Mouse (Mus musculus) hindbrain, embryonic 13.5 days (tissue): ENCODE measurements around the gene Ahdc1. TPM values are rescaled to one million over a fixed set of nuclear protein-coding genes. Genes with fewer than 3 reads are reported as not detected.
A peak's percentile ranks its signal among the peaks of the same experiment; 100 is the strongest.
"Not testable (repeated sequence)": the region's sequence is repeated elsewhere in the genome, so short reads cannot be mapped to it uniquely, and the experiment has no call there.

Experiments
- ATAC-seq: fragments of 200-750 bp; cut with Nextera tagmentation; 2 replicates; pipeline ENCODE4 v1.8.0; 2017; ENCODE audit warnings: moderate TSS enrichment; ENCODE audit not compliant: low FRiP score
- H3K27ac ChIP-seq: fragments of 300-500 bp; sonication (generic); 2 replicates; pipeline ENCODE4 v1.5.1; 2015; ENCODE audit warnings: inconsistent platforms, mild to moderate bottlenecking, moderate library complexity
- H3K27me3 ChIP-seq: fragments of 300-500 bp; sonication (generic); 2 replicates; pipeline ENCODE4 v1.6.1; 2015; ENCODE audit warnings: mild to moderate bottlenecking, inconsistent platforms
- H3K36me3 ChIP-seq: fragments of 300-500 bp; sonication (generic); 2 replicates; pipeline ENCODE4 v1.6.1; 2015; ENCODE audit warnings: mild to moderate bottlenecking, inconsistent platforms
- H3K4me1 ChIP-seq: fragments of 300-500 bp; sonication (generic); replicated peaks from 2 replicates; pipeline ENCODE4 v1.6.1; 2015; ENCODE audit warnings: inconsistent platforms
- H3K4me2 ChIP-seq: fragments of 300-500 bp; sonication (generic); 2 replicates; pipeline ENCODE4 v1.6.1; 2015; ENCODE audit warnings: inconsistent platforms, mild to moderate bottlenecking, moderate library complexity
- H3K4me3 ChIP-seq: fragments of 300-500 bp; sonication (generic); 2 replicates; pipeline ENCODE4 v1.5.1; 2015; ENCODE audit warnings: mild to moderate bottlenecking, inconsistent platforms
- H3K9ac ChIP-seq: fragments of 300-500 bp; sonication (generic); 2 replicates; pipeline ENCODE4 v1.6.1; 2015; ENCODE audit warnings: mild to moderate bottlenecking, inconsistent platforms
- H3K9me3 ChIP-seq: fragments of 300-500 bp; sonication (generic); 2 replicates; pipeline ENCODE4 v1.6.1; 2016; ENCODE audit warnings: inconsistent platforms
- WGBS: fragments of 180-500 bp; shearing (Covaris S2); methylation state at CpG from one replicate; pipeline ENCODE4 v1.1.7; 2015; 5-methylcytosine and 5-hydroxymethylcytosine counted together
- polyA plus RNA-seq: library from polyadenylated mRNA; unstranded; fragments of >200 nt; fragmentation: Nextera tagmentation; extraction: Ambion mirVana; gene quantifications from 2 replicates; pipeline ENCODE4 v1.2.1, GENCODE M21; 2015

Gene Ahdc1
- polyA plus RNA-seq, 1 experiment from 2014 or later = 12.5 TPM

DNA sequence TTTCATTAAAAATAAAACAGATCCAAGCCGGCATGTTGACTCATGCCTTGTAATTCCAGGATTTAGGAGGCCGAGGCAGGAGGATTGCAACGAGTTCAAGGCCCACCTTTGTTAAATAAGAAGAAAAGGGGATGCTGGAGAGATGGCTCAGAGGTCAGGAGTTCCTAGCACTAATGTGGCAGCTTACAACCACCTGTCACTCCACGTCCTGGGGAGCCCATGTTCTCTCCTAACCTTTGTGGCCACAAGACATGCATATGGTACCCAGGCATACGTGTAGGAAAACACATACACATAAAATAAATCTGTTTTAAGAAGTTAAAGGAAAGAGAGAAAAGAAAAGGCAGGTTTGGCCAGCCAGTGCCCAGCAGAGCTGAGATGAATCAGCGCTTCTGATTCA, 82.0 kb downstream of the Ahdc1 start:
- H3K9ac ChIP-seq = 0 out of 2 replicates have a peak overlapping the region, but pooled peaks have one; percentile 39

DNA sequence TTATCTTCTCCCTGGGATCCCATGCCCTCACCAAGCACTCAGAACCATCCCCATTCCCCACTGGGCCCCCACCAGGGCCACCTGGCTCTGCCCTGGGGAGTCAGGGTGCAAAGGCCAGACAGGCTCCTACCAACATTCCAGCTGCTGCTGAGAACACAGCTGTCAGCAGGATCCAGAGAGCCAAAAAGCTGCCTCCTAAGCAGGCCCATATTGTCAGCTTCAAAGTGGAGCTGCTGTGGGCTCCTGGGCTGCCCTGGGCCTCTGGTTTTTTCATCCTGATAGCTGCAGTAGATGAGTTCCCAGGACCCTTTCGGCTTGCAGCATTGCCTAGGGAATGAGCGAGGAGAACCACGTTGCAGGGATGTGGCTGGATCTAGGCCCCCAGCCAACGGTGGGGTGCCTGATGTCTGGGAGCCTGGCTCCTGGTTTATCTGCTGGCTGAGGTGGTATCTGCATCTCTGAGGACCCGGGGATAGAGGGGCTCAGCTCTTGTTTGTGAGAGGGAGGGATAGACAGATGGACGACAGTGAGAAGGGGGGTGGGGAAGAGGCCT, 82.5 kb downstream of the Ahdc1 start:
- Histone ChIP-seq H3K27ac (peak overlapping the region; percentile 91), H3K4me1 (peaks cover 63% of the 10 kb centered on the region), H3K27me3 (no peaks in the 10 kb centered on the region), H3K4me2 (no peak overlapping the region), H3K9me3 (no peaks in the 10 kb centered on the region), H3K36me3 (no peaks in the 10 kb centered on the region), H3K4me3 (no peak overlapping the region), H3K9ac (peak overlapping the region; percentile 39; the same call in 1 of the 2 replicates)
- no peak for ATAC-seq
- 19% methylated on average over 6 of the region's 6 CpGs for WGBS

More for the DNA sequence above, 82.0 kb downstream of the Ahdc1 start:
- H3K9me3 ChIP-seq = no peaks in the 10 kb centered on the region
- peak overlapping the region; percentile 91 for H3K27ac ChIP-seq
- H3K4me2 ChIP-seq = no peak overlapping the region
- no peak for ATAC-seq
- no peaks in the 10 kb centered on the region for H3K27me3 ChIP-seq
- peaks cover 63% of the 10 kb centered on the region for H3K4me1 ChIP-seq
- 54% methylated on average over 6 of the region's 6 CpGs for WGBS
- no peaks in the 10 kb centered on the region for H3K36me3 ChIP-seq
- no peak overlapping the region for H3K4me3 ChIP-seq

DNA sequence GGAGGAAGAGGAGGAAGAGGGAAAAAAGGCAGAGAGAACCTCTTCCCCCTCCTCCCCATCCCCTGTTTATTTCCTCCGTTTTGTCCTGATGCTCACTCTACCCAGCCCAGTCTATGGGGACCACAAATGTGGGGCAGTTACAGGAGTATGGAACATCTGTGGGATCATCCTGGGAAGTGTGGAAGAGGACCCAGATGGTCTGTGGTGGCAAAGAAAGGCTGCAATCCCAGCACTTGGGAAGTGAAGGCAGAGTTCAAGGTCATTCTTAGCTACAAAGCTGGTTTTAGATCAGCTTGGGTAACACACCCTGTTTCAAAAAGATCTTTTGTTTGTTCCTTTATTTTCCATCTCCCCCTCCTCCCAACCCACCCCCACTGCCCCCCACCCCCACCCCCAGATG, 83.2 kb downstream of the Ahdc1 start:
- H3K4me1 ChIP-seq = peaks cover 63% of the 10 kb centered on the region
- H3K27me3 ChIP-seq = no peaks in the 10 kb centered on the region
- ATAC-seq = no peak
- 33% methylated on average over 1 of the region's 1 CpGs for WGBS
- no peaks in the 10 kb centered on the region for H3K9me3 ChIP-seq
- no peak overlapping the region for H3K4me2 ChIP-seq
- H3K4me3 ChIP-seq = no peak overlapping the region
- H3K9ac ChIP-seq = no peak overlapping the region
- peak overlapping the region; percentile 89; the same call in 1 of the 2 replicates for H3K27ac ChIP-seq
- no peaks in the 10 kb centered on the region for H3K36me3 ChIP-seq

DNA sequence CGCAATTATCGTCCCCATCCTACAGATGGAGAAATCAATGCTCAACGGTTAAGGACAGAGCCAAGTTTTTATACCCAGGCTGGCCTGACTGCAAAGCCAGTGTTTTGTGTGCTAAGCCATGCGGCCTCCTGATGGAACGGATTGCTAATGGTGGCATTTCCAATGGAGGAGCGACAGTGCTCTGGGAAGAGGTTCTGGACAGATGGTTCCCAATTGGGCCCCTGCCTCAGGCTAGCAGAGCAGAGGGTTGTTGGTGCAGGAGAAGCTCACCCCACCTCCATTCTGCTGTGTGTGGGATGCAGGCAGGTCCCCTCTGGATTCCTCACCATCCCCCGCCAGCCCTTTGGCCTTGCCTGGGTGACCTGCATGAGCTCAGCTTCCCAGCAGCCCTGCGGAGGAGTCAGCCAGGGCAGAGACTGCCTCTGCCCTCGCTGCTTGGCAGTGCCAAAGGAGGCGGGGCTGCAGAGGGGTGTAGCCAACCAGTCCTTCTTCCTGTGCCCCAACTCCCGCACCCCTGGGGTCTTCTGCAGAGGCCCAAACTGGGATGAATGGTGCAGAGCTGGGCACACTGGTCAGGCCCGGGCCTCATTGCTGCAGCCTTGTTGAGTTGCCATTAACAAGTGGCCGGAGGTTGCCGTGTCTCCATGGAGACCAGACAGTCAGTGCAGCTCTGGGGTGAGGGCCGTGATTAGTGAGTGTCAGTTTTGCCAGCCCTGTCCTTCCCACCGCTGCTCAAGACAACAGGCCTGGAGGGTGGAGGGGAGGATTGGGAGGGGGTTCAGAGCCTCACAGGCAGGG, 84.1 kb downstream of the Ahdc1 start:
- H3K4me3 ChIP-seq = peak overlapping the region; percentile 13; the same call in 1 of the 2 replicates
- peak overlapping the region; percentile 26 for H3K9ac ChIP-seq
- H3K36me3 ChIP-seq = no peaks in the 10 kb centered on the region
- 24% methylated on average over 16 of the region's 16 CpGs for WGBS
- H3K27me3 ChIP-seq = no peaks in the 10 kb centered on the region
- H3K27ac ChIP-seq = peak overlapping the region; percentile 89
- ATAC-seq = peak; percentile 81
- peaks cover 56% of the 10 kb centered on the region for H3K4me1 ChIP-seq
- peak overlapping the region; percentile 36 for H3K4me2 ChIP-seq
- no peaks in the 10 kb centered on the region for H3K9me3 ChIP-seq

DNA sequence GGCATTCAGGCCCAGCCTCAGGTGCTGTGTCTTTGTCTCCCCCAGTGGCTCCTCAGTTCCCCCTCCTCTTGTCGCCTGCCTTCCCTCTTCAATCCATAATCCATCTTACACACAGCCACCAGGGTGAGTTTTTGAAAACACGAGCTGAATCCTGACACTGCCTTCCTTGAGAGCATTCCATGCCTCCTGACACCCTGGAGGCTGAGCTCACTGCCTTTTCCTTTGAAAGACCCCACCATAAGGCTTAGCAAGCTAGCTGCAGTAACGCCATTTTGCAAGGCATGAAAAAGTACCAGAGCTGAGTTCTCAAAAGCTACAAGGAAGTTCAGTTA, 84.6 kb downstream of the Ahdc1 start:
- Histone ChIP-seq H3K27ac (peak overlapping the region; percentile 89), H3K4me1 (peaks cover 51% of the 10 kb centered on the region), H3K9ac (peak overlapping the region; percentile 26; the same call in 1 of the 2 replicates), H3K4me2 (peak overlapping the region; percentile 36)
- H3K36me3 ChIP-seq, H3K27me3 ChIP-seq, ATAC-seq, H3K4me3 ChIP-seq, H3K9me3 ChIP-seq: not testable (repeated sequence)
- WGBS = 6% methylated on average over 3 of the region's 3 CpGs

DNA sequence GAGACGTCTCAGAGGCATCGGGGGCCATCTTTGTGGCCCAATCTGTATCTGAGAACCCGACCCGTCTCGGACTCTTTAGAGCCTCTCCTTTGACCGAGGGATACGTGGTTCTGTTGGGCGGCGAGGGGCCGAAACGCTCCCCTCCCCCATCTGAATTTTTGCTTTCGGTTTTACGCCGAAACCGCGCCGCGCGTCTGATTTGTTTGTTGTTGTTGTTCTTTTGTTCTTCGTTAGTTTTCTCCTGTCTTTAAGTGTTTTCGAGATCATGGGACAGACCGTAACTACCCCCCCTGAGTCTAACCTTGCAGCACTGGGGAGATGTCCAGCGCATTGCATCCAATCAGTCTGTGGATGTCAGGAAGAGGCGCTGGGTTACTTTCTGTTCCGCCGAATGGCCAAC, 85.6 kb downstream of the Ahdc1 start:
- H3K27ac ChIP-seq, ATAC-seq, H3K36me3 ChIP-seq, H3K9ac ChIP-seq, H3K27me3 ChIP-seq, H3K9me3 ChIP-seq: not testable (repeated sequence)
- H3K4me1 ChIP-seq = peaks cover 42% of the 10 kb centered on the region
- 0% methylated on average over 17 of the region's 26 CpGs for WGBS
- peak overlapping the region; percentile 26; the same call in 1 of the 2 replicates for H3K4me3 ChIP-seq
- peak overlapping the region; percentile 36; the same call in 1 of the 2 replicates for H3K4me2 ChIP-seq

DNA sequence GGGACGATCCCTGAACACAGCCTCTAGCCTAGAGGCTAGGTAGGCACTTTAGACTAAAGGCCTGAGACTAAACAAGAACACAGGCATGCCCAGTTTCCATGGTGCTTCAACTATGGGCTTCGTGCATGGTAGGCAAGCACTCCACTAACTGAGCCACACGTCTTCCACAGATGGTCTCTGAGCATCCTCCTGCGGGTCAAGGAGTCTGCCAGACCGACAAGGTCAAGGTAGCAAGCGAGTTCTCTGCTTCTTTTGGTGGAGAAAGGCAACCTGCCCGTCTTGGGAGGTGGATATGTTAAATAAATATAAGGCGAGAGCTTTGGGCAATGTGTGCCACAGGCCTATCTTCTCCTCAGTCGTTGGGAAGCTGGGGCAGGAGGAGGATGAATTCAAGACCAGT, 90.7 kb downstream of the Ahdc1 start:
- H3K36me3 ChIP-seq = no peaks in the 10 kb centered on the region
- no peak overlapping the region for H3K9ac ChIP-seq
- H3K4me2 ChIP-seq = peak overlapping the region; percentile 22
- H3K4me1 ChIP-seq = peaks cover 17% of the 10 kb centered on the region
- no peak overlapping the region for H3K27ac ChIP-seq
- no peaks in the 10 kb centered on the region for H3K27me3 ChIP-seq
- 84% methylated on average over 9 of the region's 9 CpGs for WGBS
- no peak overlapping the region for H3K4me3 ChIP-seq
- no peak for ATAC-seq
- H3K9me3 ChIP-seq = no peaks in the 10 kb centered on the region

DNA sequence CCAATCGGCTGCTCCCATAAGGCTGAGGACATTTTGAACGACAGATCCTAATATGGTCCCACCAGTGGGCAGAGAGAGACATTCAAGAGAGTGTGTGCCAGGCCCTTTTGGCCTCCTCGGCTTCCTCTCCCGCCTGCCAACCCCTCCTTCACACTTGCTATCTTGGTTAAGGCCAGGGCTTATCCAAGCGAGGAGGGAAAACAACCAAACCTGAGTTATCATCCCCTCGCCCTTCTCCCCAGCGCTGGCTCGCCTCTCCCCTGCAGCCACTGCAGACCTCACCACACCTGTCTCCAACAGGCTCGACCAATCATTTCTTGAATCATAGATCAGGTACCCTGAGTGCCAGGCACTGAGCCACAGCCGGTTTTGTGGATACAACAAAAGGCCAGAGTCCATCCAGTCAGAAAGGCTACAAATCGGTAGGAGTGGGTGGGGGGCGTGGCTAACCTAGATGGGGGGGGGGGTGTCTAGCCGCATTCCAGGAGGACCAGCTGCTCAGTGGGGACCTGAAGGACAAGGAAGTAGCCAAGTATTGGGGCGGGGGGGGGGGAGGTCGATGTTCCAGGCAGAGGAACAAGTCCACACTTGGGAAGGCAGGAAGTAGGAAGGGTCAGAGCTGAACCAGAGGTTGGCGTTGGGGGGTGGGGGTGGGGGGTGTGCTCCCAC, 92.6 kb downstream of the Ahdc1 start:
- H3K4me2 ChIP-seq = no peak overlapping the region

DNA sequence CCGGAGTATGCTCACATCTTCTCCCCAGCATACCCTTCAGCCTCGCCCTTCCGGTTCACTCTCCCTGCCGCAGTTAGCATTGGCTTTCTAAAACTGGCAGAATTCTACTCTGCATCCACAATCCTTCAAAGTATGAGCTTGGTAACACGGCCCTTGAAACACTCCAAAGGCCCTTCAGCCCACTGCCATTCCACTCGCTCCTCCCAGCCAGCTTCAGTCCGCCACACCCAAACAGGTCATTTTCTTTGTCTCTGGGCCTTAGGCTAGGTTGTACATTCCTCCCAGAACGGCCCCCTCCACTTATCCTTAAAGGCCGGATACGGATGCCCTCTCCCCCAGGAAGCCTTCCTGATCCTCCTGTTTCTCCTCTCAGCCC, 93.1 kb downstream of the Ahdc1 start:
- no peak overlapping the region for H3K4me3 ChIP-seq
- 0 out of 2 replicates have a peak overlapping the region, but pooled peaks have one; percentile 13 for H3K27ac ChIP-seq
- H3K9me3 ChIP-seq = no peaks in the 10 kb centered on the region
- WGBS = 49% methylated on average over 10 of the region's 10 CpGs
- H3K4me1 ChIP-seq = peaks cover 27% of the 10 kb centered on the region
- ATAC-seq = no peak
- no peak overlapping the region for H3K9ac ChIP-seq
- H3K36me3 ChIP-seq = no peaks in the 10 kb centered on the region
- H3K27me3 ChIP-seq = no peaks in the 10 kb centered on the region
- H3K4me2 ChIP-seq = no peak overlapping the region

More for the DNA sequence above, 92.6 kb downstream of the Ahdc1 start:
- ATAC-seq = no peak
- WGBS = 26% methylated on average over 16 of the region's 16 CpGs
- H3K9me3 ChIP-seq = no peaks in the 10 kb centered on the region
- peaks cover 25% of the 10 kb centered on the region for H3K4me1 ChIP-seq
- no peaks in the 10 kb centered on the region for H3K27me3 ChIP-seq
- no peak overlapping the region for H3K27ac ChIP-seq
- H3K36me3 ChIP-seq = no peaks in the 10 kb centered on the region
- H3K4me3 ChIP-seq = no peak overlapping the region
- H3K9ac ChIP-seq = no peak overlapping the region

DNA sequence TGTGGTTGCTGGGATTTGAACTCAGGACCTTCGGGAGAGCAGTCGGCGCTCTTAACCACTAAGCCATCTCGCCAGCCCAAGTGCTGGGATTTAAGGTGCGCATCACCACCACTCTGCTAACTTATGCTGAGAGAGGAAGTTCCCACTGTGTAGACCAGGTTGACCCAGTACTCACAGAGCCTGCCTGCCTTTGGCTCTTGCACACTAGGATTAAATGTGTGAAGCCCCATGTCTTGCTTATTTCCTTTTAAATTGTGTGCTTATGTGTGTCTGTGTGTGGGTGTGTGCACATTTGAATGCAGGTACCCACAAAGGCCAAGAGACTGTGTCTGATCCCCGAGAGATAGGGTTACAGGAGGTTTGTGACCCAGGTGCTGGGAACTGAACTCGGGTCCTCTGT, 95.6 kb downstream of the Ahdc1 start:
- WGBS = 96% methylated on average over 7 of the region's 7 CpGs
- H3K36me3 ChIP-seq = no peaks in the 10 kb centered on the region
- peaks cover 25% of the 10 kb centered on the region for H3K4me1 ChIP-seq
- H3K9ac ChIP-seq = no peak overlapping the region
- no peaks in the 10 kb centered on the region for H3K27me3 ChIP-seq
- no peaks in the 10 kb centered on the region for H3K9me3 ChIP-seq
- H3K27ac ChIP-seq = no peak overlapping the region
- H3K4me2 ChIP-seq = no peak overlapping the region
- H3K4me3 ChIP-seq = no peak overlapping the region
- ATAC-seq = no peak

DNA sequence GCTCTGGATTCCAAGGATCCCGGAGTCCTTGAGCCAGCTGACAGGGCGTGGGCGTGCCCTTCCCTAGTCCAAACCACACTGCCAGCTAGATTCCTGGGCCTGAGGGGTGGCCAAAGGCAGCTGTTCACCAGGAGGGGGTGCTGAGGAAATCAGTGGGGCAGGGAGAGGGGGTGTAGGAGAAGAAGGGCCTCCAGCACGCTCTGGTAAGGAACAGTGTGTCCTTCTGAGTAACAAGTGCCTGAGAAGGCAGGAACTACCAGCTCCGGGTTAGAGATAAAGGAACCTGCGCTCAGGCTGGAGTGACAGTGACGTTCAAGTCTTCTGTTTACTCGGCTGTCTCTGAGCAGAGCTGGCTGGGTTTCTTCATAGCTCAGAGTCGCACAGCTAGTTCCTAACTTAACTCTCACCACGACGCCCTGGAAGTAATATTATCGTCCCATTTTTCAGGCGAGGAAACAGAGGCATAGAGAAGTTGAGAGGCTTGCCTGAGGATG, 96.8 kb downstream of the Ahdc1 start:
- H3K27ac ChIP-seq = no peak overlapping the region
- no peak for ATAC-seq

DNA sequence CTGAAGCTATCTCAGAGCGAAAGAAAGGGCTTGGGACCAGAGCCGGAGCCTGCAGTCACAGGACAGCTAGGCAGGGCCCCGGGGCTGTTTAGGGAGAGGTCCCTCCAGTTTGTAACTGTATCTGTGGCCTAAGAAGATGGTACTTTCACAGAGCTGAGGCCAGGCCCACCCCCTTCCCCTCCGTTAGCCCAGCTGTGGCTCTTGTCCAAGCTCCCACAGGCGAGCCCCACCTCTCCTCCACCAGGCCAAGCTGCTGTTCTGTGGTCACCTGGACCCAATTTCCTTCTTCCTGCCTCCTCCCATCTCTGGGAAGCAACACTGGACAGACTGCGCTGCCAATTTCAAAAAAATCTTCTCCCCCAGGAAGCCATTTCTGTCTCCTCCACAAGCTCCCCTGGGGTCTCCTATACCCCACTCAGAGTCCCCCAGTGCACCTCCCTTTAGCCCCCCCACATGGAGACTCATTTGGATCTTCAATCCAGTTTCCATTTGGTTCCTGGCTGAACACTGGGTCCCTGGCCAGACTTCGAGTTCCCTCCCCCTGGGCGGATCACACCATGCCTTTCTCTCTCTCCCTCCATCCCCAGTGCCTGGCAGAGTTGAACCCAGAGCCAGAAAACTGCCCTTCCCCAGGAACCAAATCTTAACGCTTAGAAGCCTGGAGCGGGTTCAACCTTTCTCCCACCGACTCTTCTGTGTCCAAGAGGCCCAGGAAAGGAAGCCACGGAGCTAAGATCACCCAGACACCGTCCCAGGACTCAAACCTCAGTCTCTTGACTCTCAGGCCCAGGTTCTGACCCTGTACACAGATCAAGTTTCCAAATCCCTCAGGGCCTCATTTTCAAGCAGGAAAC, 97.6 kb downstream of the Ahdc1 start:
- H3K36me3 ChIP-seq = no peaks in the 10 kb centered on the region
- H3K27me3 ChIP-seq = no peaks in the 10 kb centered on the region
- H3K4me2 ChIP-seq = no peak overlapping the region
- ATAC-seq = no peak
- no peak overlapping the region for H3K27ac ChIP-seq
- H3K9ac ChIP-seq = no peak overlapping the region
- no peaks in the 10 kb centered on the region for H3K9me3 ChIP-seq
- no peak overlapping the region for H3K4me3 ChIP-seq
- 75% methylated on average over 13 of the region's 13 CpGs for WGBS
- H3K4me1 ChIP-seq = peaks cover 11% of the 10 kb centered on the region

More for the DNA sequence above, 96.8 kb downstream of the Ahdc1 start:
- no peaks in the 10 kb centered on the region for H3K27me3 ChIP-seq
- H3K4me3 ChIP-seq = no peak overlapping the region
- WGBS = 50% methylated on average over 13 of the region's 13 CpGs
- peaks cover 18% of the 10 kb centered on the region for H3K4me1 ChIP-seq
- H3K9me3 ChIP-seq = no peaks in the 10 kb centered on the region
- H3K36me3 ChIP-seq = no peaks in the 10 kb centered on the region
- H3K4me2 ChIP-seq = no peak overlapping the region
- H3K9ac ChIP-seq = no peak overlapping the region
